Mouse (Mus musculus) kidney, postnatal 0 days (tissue): Measurements from ENCODE around the gene Cacna1c. TPM values are rescaled to one million over a fixed set of nuclear protein-coding genes. Genes with fewer than 3 reads are reported as not detected.
"Not testable (repeated sequence)": the region's sequence is repeated elsewhere in the genome, so short reads cannot be mapped to it uniquely, and the experiment has no call there.

Experiments
- ATAC-seq: fragments of 200-750 bp; cut with Nextera tagmentation; replicated peaks from 2 replicates; pipeline ENCODE4 v1.8.0; 2017; ENCODE audit warnings: low read depth, moderate number of reproducible peaks, moderate TSS enrichment, moderate library complexity; ENCODE audit not compliant: low FRiP score
- DNase-seq: peaks from one replicate; pipeline ENCODE4 v3.0.0-alpha.2; 2016; ENCODE audit warnings: low spot score
- H3K27ac ChIP-seq: fragments of 300-500 bp; sonication (generic); 2 replicates; pipeline ENCODE4 v1.5.1; 2014; ENCODE audit warnings: mild to moderate bottlenecking
- H3K27me3 ChIP-seq: fragments of 300-500 bp; sonication (generic); 2 replicates; pipeline ENCODE4 v1.6.1; 2014; ENCODE audit warnings: low read length, mixed read lengths; ENCODE audit not compliant: insufficient read depth
- H3K36me3 ChIP-seq: fragments of 300-500 bp; sonication (generic); 2 replicates; pipeline ENCODE4 v1.6.1; 2014; ENCODE audit warnings: low read length, mixed read lengths; ENCODE audit not compliant: insufficient read depth
- H3K4me1 ChIP-seq: fragments of 300-500 bp; sonication (generic); replicated peaks from 2 replicates; pipeline ENCODE4 v1.6.1; 2014; ENCODE audit warnings: antibody characterized with exemption, low read length, mixed read lengths; ENCODE audit not compliant: insufficient read depth
- H3K4me2 ChIP-seq: fragments of 300-500 bp; sonication (generic); 2 replicates; pipeline ENCODE4 v1.6.1; 2014; ENCODE audit warnings: mild to moderate bottlenecking, low read length, moderate library complexity, mixed read lengths
- H3K4me3 ChIP-seq: fragments of 300-500 bp; sonication (generic); replicated peaks from 2 replicates; pipeline ENCODE4 v1.5.1; 2014; ENCODE audit warnings: low read depth, low read length
- H3K9ac ChIP-seq: fragments of 300-500 bp; sonication (generic); 2 replicates; pipeline ENCODE4 v1.6.1; 2014; ENCODE audit warnings: low read depth, low read length
- H3K9me3 ChIP-seq: fragments of 300-500 bp; sonication (generic); replicated peaks from 2 replicates; pipeline ENCODE4 v1.6.1; 2016; ENCODE audit warnings: low read length, inconsistent platforms, mixed read lengths
- CTCF ChIP-seq: IDR thresholded peaks from 2 replicates; pipeline ENCODE4 v1.5.1; 2016; ENCODE audit warnings: antibody characterized with exemption, low read depth, mild to moderate bottlenecking, moderate library complexity
- WGBS: fragments of 180-500 bp; shearing (Covaris S2); extraction: QIAGEN DNeasy Blood & Tissue Kit; methylation state at CpG from one replicate; pipeline ENCODE4 v1.1.7; 2014; 5-methylcytosine and 5-hydroxymethylcytosine counted together
- polyA plus RNA-seq: library from polyadenylated mRNA; unstranded; fragments of >200 nt; fragmentation: Nextera tagmentation; extraction: Ambion mirVana; gene quantifications from 2 replicates; pipeline ENCODE4 v1.2.1, GENCODE M21; 2015

Gene Cacna1c
- polyA plus RNA-seq, 1 experiment from 2014 or later, result 1.3 TPM

- Histone ChIP-seq H3K27me3 (no peaks in the 10 kb centered on the region), H3K4me2 (no peak overlapping the region), H3K4me1 (no peaks in the 10 kb centered on the region), H3K9me3 (no peaks in the 10 kb centered on the region), H3K36me3 (peaks cover 29% of the 10 kb centered on the region), H3K27ac (no peak overlapping the region), H3K4me3 (no peak overlapping the region), H3K9ac (no peak overlapping the region)
- 86% methylated on average over 10 of the region's 10 CpGs for WGBS
- no peak for DNase-seq
- no peak for ATAC-seq
- TF ChIP-seq CTCF, result no peak
These were observed 18.9 kb upstream of the Cacna1c start for GRCm38 (mm10) chr6:119215040-119215613.

GRCm38 (mm10) chr6:119214190-119214589 is 18.0 kb upstream of the Cacna1c start:
- H3K27ac ChIP-seq, result no peak overlapping the region
- ATAC-seq (no peak), DNase-seq (no peak)
- peaks cover 29% of the 10 kb centered on the region for H3K36me3 ChIP-seq
- H3K4me2 ChIP-seq, result no peak overlapping the region
- no peak overlapping the region for H3K9ac ChIP-seq
- no peaks in the 10 kb centered on the region for H3K27me3 ChIP-seq
- H3K9me3 ChIP-seq, result no peaks in the 10 kb centered on the region
- 60% methylated on average over 6 of the region's 6 CpGs for WGBS
- TF ChIP-seq CTCF, result no peak
- no peaks in the 10 kb centered on the region for H3K4me1 ChIP-seq
- no peak overlapping the region for H3K4me3 ChIP-seq

- DNase-seq, result no peak
- Histone ChIP-seq H3K4me3 (no peak overlapping the region), H3K36me3 (peaks cover 26% of the 10 kb centered on the region), H3K4me2 (no peak overlapping the region), H3K9me3 (no peaks in the 10 kb centered on the region), H3K4me1 (no peaks in the 10 kb centered on the region), H3K27ac (no peak overlapping the region), H3K27me3 (no peaks in the 10 kb centered on the region), H3K9ac (no peak overlapping the region)
- WGBS, result 82% methylated on average over 5 of the region's 5 CpGs
- no peak for ATAC-seq
- TF ChIP-seq CTCF, result no peak
These were observed 17.2 kb upstream of the Cacna1c start for GRCm38 (mm10) chr6:119213375-119213774.

GRCm38 (mm10) chr6:119206006-119206405 is 9.8 kb upstream of the Cacna1c start:
- not testable (repeated sequence) for H3K27me3 ChIP-seq, ATAC-seq, H3K27ac ChIP-seq, H3K4me3 ChIP-seq, DNase-seq, H3K4me1 ChIP-seq, H3K36me3 ChIP-seq, H3K9me3 ChIP-seq, H3K9ac ChIP-seq, H3K4me2 ChIP-seq
- 87% methylated on average over 7 of the region's 7 CpGs for WGBS

- no peak overlapping the region for H3K4me3 ChIP-seq
- DNase-seq (no peak), ATAC-seq (no peak)
- H3K36me3 ChIP-seq, result peaks cover 4% of the 10 kb centered on the region; the same call in 1 of the 2 replicates
- no peaks in the 10 kb centered on the region for H3K9me3 ChIP-seq
- no peak for TF ChIP-seq CTCF
- H3K4me1 ChIP-seq, result no peaks in the 10 kb centered on the region
- H3K9ac ChIP-seq, result no peak overlapping the region
- 79% methylated on average over 3 of the region's 3 CpGs for WGBS
- no peak overlapping the region for H3K4me2 ChIP-seq
- no peaks in the 10 kb centered on the region for H3K27me3 ChIP-seq
- no peak overlapping the region for H3K27ac ChIP-seq
These were observed 8.7 kb upstream of the Cacna1c start for GRCm38 (mm10) chr6:119204915-119205314.

GRCm38 (mm10) chr6:119204286-119204685 is 8.1 kb upstream of the Cacna1c start:
- DNase-seq, result no peak
- Histone ChIP-seq H3K4me2 (no peak overlapping the region), H3K9ac (no peak overlapping the region), H3K9me3 (no peaks in the 10 kb centered on the region), H3K27me3 (no peaks in the 10 kb centered on the region), H3K4me1 (no peaks in the 10 kb centered on the region), H3K27ac (no peak overlapping the region), H3K4me3 (no peak overlapping the region), H3K36me3 (peaks cover 4% of the 10 kb centered on the region; the same call in 1 of the 2 replicates)
- ATAC-seq, result no peak
- no peak for TF ChIP-seq CTCF
- 88% methylated on average over 7 of the region's 7 CpGs for WGBS

- no peak for TF ChIP-seq CTCF
- Histone ChIP-seq H3K9me3 (no peaks in the 10 kb centered on the region), H3K27me3 (no peaks in the 10 kb centered on the region), H3K4me3 (no peak overlapping the region), H3K27ac (no peak overlapping the region), H3K4me2 (no peak overlapping the region), H3K4me1 (no peaks in the 10 kb centered on the region), H3K9ac (no peak overlapping the region), H3K36me3 (peaks cover 4% of the 10 kb centered on the region; the same call in 1 of the 2 replicates)
- no peak for DNase-seq
- 94% methylated on average over 4 of the region's 4 CpGs for WGBS
- ATAC-seq, result no peak
These were observed 5.4 kb upstream of the Cacna1c start for GRCm38 (mm10) chr6:119201575-119201974.
